Mouse (Mus musculus) MEL (cell line): Measurements from ENCODE around the gene Foxe3. TPM values are rescaled to one million over a fixed set of nuclear protein-coding genes. Genes with fewer than 3 reads are reported as not detected.

Experiments
- DNase-seq: peaks from one replicate; pipeline ENCODE4 v3.0.0; 2011; ENCODE audit warnings: low read depth, low spot score
- H3K27ac ChIP-seq: 2 replicates; pipeline ENCODE4 v1.5.1; 2012; ENCODE audit warnings: low read depth, mild to moderate bottlenecking, control low read depth, low read length, moderate library complexity; ENCODE audit not compliant: control insufficient read depth
- H3K27me3 ChIP-seq, 2 experiments: fragments of 150-350 bp in 1 of 2; sonication (generic) in 1 of 2; 2 replicates each; pipeline ENCODE4 v1.6.1; 2012; ENCODE audit warnings: low read length in 2 of 2, mild to moderate bottlenecking in 2 of 2, improper control_type of control experiment in 1 of 2, moderate library complexity in 1 of 2; ENCODE audit not compliant: insufficient read depth in 2 of 2, control insufficient read depth in 1 of 2
- H3K36me3 ChIP-seq, 2 experiments: 2 replicates each; pipeline ENCODE4 v1.6.1; 2012 to 2014; ENCODE audit warnings: low read length in 2 of 2, improper control_type of control experiment in 1 of 2, inconsistent platforms in 1 of 2, mild to moderate bottlenecking in 1 of 2; ENCODE audit not compliant: insufficient read depth in 2 of 2, control insufficient read depth in 1 of 2
- H3K4me1 ChIP-seq, 2 experiments: fragments of 150-350 bp in 1 of 2; sonication (generic) in 1 of 2; 2 replicates each; pipeline ENCODE4 v1.6.1; 2012; ENCODE audit warnings: low read length in 2 of 2, improper control_type of control experiment in 1 of 2, mild to moderate bottlenecking in 1 of 2; ENCODE audit not compliant: insufficient read depth in 2 of 2, control insufficient read depth in 1 of 2
- H3K4me3 ChIP-seq, 2 experiments: fragments of 150-350 bp in 1 of 2; sonication (generic) in 1 of 2; 2 replicates each; pipeline ENCODE4 v1.5.1; 2012; ENCODE audit warnings: low read depth in 2 of 2, low read length in 2 of 2, mild to moderate bottlenecking in 2 of 2, moderate library complexity in 2 of 2, control low read depth in 1 of 2, improper control_type of control experiment in 1 of 2; ENCODE audit not compliant: control insufficient read depth in 1 of 2, insufficient read depth in 1 of 2
- H3K79me2 ChIP-seq: 2 replicates; pipeline ENCODE4 v1.6.1; 2012; ENCODE audit warnings: mild to moderate bottlenecking, low read length, moderate library complexity; ENCODE audit not compliant: control insufficient read depth, poor library complexity, insufficient read depth
- H3K9ac ChIP-seq: 2 replicates; pipeline ENCODE4 v1.6.1; 2012; ENCODE audit warnings: low read depth, mild to moderate bottlenecking, control low read depth, low read length, moderate library complexity; ENCODE audit not compliant: control insufficient read depth, poor library complexity, severe bottlenecking
- H3K9me3 ChIP-seq: fragments of 150-350 bp; sonication (generic); replicated peaks from 2 replicates; pipeline ENCODE4 v1.6.1; 2012; ENCODE audit warnings: mild to moderate bottlenecking, low read length, improper control_type of control experiment, moderate library complexity; ENCODE audit not compliant: insufficient read depth
- GABPA ChIP-seq: IDR thresholded peaks from 2 replicates; pipeline ENCODE4 v1.6.1; 2012; ENCODE audit warnings: low read depth, mild to moderate bottlenecking, inconsistent platforms, low read length, improper control_type of control experiment, moderate library complexity
- HCFC1 ChIP-seq: IDR thresholded peaks from 2 replicates; pipeline ENCODE4 v1.6.1; 2012; ENCODE audit warnings: low read depth, mild to moderate bottlenecking, inconsistent platforms, low read length, improper control_type of control experiment, moderate library complexity
- JUND ChIP-seq: IDR thresholded peaks from 2 replicates; pipeline ENCODE4 v1.6.1; 2011; ENCODE audit warnings: low read depth, mild to moderate bottlenecking, improper control_type of control experiment, low read length
- MAFK ChIP-seq: IDR thresholded peaks from 2 replicates; pipeline ENCODE4 v1.6.1; 2011; ENCODE audit warnings: low read depth, mild to moderate bottlenecking, low read length, improper control_type of control experiment, borderline replicate concordance
- POLR2AphosphoS5 ChIP-seq: IDR thresholded peaks from 2 replicates; pipeline ENCODE4 v1.6.1; 2012; ENCODE audit warnings: low read depth, borderline replicate concordance, mild to moderate bottlenecking, inconsistent platforms, low read length, moderate library complexity, mixed read lengths
- RCOR1 ChIP-seq: IDR thresholded peaks from 2 replicates; pipeline ENCODE4 v1.6.1; 2012; ENCODE audit warnings: low read depth, mild to moderate bottlenecking, inconsistent platforms, low read length, improper control_type of control experiment
- SIN3A ChIP-seq: IDR thresholded peaks from 2 replicates; pipeline ENCODE4 v1.6.1; 2012; ENCODE audit warnings: low read length, improper control_type of control experiment, inconsistent platforms
- TCF12 ChIP-seq: IDR thresholded peaks from 2 replicates; pipeline ENCODE4 v1.6.1; 2014; ENCODE audit warnings: low read depth, mild to moderate bottlenecking, inconsistent platforms, low read length, improper control_type of control experiment, moderate library complexity
- ZNF384 ChIP-seq: IDR thresholded peaks from 2 replicates; pipeline ENCODE4 v1.6.1; 2012; ENCODE audit warnings: low read depth, mild to moderate bottlenecking, inconsistent platforms, low read length, improper control_type of control experiment
- polyA plus RNA-seq, 2 experiments: library from polyadenylated mRNA; stranded (reverse) in 1 of 2; unstranded in 1 of 2; fragments of >175 nt in 1 of 2; fragments of >200 nt in 1 of 2; gene quantifications; 2 replicates each; pipeline versions ENCODE4 v1.2.1 to v1.2.4; 2012; ENCODE audit warnings: low replicate concordance in 2 of 2, low read depth in 1 of 2; ENCODE audit not compliant: insufficient read length in 2 of 2, insufficient read depth in 1 of 2, missing spikeins in 1 of 2
- total RNA-seq: library from RNA; depleted of rRNA; stranded (reverse); fragments of 300-350 nt; gene quantifications from 2 replicates; pipeline ENCODE4 v1.2.3, GENCODE M21; 2012

The Foxe3 gene
- total and polyA plus RNA-seq, 3 experiments = not detected

GRCm38 (mm10) chr4:114907056-114907917, 18.5 kb downstream of the Foxe3 start:
- no peak for DNase-seq
- H3K36me3 ChIP-seq = peaks cover 0 to 3% of the 10 kb centered on the region in 2 experiments; a peak in 1 of 4 replicates
- no peak overlapping the region for H3K4me3 ChIP-seq
- no peak for TF ChIP-seq POLR2AphosphoS5
- TF ChIP-seq ZNF384 = no peak
- TF ChIP-seq MAFK = no peak
- no peak for TF ChIP-seq TCF12
- peaks cover 10% of the 10 kb centered on the region for H3K79me2 ChIP-seq
- H3K27me3 ChIP-seq = no peaks in the 10 kb centered on the region
- H3K9ac ChIP-seq = no peak overlapping the region
- H3K27ac ChIP-seq = no peak overlapping the region
- no peaks in the 10 kb centered on the region; a peak in 1 of 4 replicates for H3K4me1 ChIP-seq
- H3K9me3 ChIP-seq = no peaks in the 10 kb centered on the region

GRCm38 (mm10) chr4:114905969-114906680, 19.7 kb downstream of the Foxe3 start:
- H3K4me1 ChIP-seq = no peaks in the 10 kb centered on the region; a peak in 1 of 4 replicates
- H3K9me3 ChIP-seq = no peaks in the 10 kb centered on the region
- H3K9ac ChIP-seq = no peak overlapping the region
- no peak for TF ChIP-seq SIN3A
- no peak for TF ChIP-seq RCOR1
- no peak for TF ChIP-seq HCFC1
- TF ChIP-seq POLR2AphosphoS5 = no peak
- TF ChIP-seq JUND = no peak
- no peak for TF ChIP-seq GABPA
- TF ChIP-seq ZNF384 = no peak
- TF ChIP-seq, all 39 proteins: peak for 0
- no peak for DNase-seq
- H3K27me3 ChIP-seq = no peaks in the 10 kb centered on the region
- H3K79me2 ChIP-seq = peaks cover 10% of the 10 kb centered on the region
- H3K27ac ChIP-seq = no peak overlapping the region
- peaks cover 0 to 3% of the 10 kb centered on the region in 2 experiments; a peak in 1 of 4 replicates for H3K36me3 ChIP-seq
- H3K4me3 ChIP-seq = no peak overlapping the region

- Histone ChIP-seq H3K79me2 (peaks cover 9% of the 10 kb centered on the region), H3K27me3 (no peaks in the 10 kb centered on the region), H3K4me3 (no peak overlapping the region), H3K27ac (no peak overlapping the region), H3K36me3 (peaks cover 0 to 3% of the 10 kb centered on the region in 2 experiments; a peak in 1 of 4 replicates), H3K9ac (no peak overlapping the region)
- TF ChIP-seq GABPA = no peak
- TF ChIP-seq, all 39 proteins: peak for 0
- DNase-seq = no peak
- Histone ChIP-seq H3K4me1 (no peaks in the 10 kb centered on the region; a peak in 1 of 4 replicates), H3K9me3 (no peaks in the 10 kb centered on the region)
These were observed 20.3 kb downstream of the Foxe3 start for GRCm38 (mm10) chr4:114905501-114905900.
